Mouse (Mus musculus) cerebellum, adult 2 months (tissue): ENCODE results near the gene Mapk11. TPM values are rescaled to one million over a fixed set of nuclear protein-coding genes. Genes with fewer than 3 reads are reported as not detected.

Experiments
- DNase-seq, 2 experiments: peaks; one replicate each; pipeline ENCODE4 v3.0.0; 2021
- H3K27ac ChIP-seq: fragments of 200-500 bp; 2 replicates; pipeline ENCODE4 v1.5.1; 2012; ENCODE audit warnings: low read length, control low read depth, inconsistent platforms; ENCODE audit not compliant: insufficient read depth
- H3K27me3 ChIP-seq: fragments of 200-500 bp; 2 replicates; pipeline ENCODE4 v1.6.1; 2012; ENCODE audit warnings: inconsistent platforms, mild to moderate bottlenecking, low read length, moderate library complexity; ENCODE audit not compliant: control insufficient read depth, insufficient read depth
- H3K4me1 ChIP-seq: fragments of 200-500 bp; 2 replicates; pipeline ENCODE4 v1.6.1; 2011; ENCODE audit warnings: low read length; ENCODE audit not compliant: control insufficient read depth, insufficient read depth
- H3K4me3 ChIP-seq: fragments of 200-500 bp; replicated peaks from 2 replicates; pipeline ENCODE3; 2011; ENCODE audit warnings: mild to moderate bottlenecking, low read depth, low read length, control low read depth; ENCODE audit not compliant: insufficient read depth
- CTCF ChIP-seq: fragments of 200-500 bp; IDR thresholded peaks from 2 replicates; pipeline ENCODE4 v1.5.1; 2011; ENCODE audit warnings: low read depth, mild to moderate bottlenecking, control low read depth, low read length, moderate library complexity, borderline replicate concordance; ENCODE audit not compliant: insufficient read depth
- POLR2A ChIP-seq: fragments of 200-500 bp; IDR thresholded peaks from 2 replicates; pipeline ENCODE4 v1.6.1; 2011; ENCODE audit warnings: low read length, control low read depth, borderline replicate concordance; ENCODE audit not compliant: insufficient read depth
- WGBS: fragments of 180-500 bp; shearing (Covaris S2); methylation state at CpG from one replicate; pipeline ENCODE4 v1.1.7; 2018; 5-methylcytosine and 5-hydroxymethylcytosine counted together
- polyA plus RNA-seq: library from polyadenylated mRNA; depleted of rRNA; stranded (reverse); fragments of >200 nt; gene quantifications from 2 replicates; pipeline ENCODE4 v1.2.3, GENCODE M21; 2012; rRNA removed

Gene Mapk11
- polyA plus RNA-seq, 1 experiment: 64.1 TPM

DNA sequence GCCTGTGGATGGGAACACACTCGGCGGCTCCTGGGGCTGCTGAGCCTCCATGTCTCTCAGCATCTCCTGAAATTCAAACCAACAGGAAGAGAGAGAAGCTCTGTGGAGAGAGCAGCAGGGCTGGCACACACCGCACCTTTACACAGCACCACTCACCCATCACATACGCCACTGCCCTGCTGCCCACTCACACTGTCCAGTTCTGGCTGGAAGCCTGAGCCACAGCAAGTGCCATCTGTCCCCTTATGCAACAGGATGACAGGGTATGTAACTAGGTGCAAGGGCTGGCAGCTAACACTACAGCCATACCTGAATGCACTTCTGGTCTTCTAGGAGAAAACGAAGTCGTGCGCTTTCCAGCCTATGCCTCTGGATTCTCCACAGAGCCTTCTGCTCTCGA is 45.0 kb downstream of the Mapk11 start:
- H3K4me1 ChIP-seq: peaks cover 76% of the 10 kb centered on the region
- DNase-seq: peak; percentile 96 to 98
- no peak for TF ChIP-seq CTCF
- 0 out of 2 replicates have a peak, but pooled peaks have one; percentile 20 for TF ChIP-seq POLR2A
- WGBS: 7% methylated on average over 8 of the region's 8 CpGs
- peak overlapping the region; percentile 6 for H3K4me3 ChIP-seq
- H3K27me3 ChIP-seq: no peaks in the 10 kb centered on the region
- H3K27ac ChIP-seq: peak overlapping the region; percentile 91

DNA sequence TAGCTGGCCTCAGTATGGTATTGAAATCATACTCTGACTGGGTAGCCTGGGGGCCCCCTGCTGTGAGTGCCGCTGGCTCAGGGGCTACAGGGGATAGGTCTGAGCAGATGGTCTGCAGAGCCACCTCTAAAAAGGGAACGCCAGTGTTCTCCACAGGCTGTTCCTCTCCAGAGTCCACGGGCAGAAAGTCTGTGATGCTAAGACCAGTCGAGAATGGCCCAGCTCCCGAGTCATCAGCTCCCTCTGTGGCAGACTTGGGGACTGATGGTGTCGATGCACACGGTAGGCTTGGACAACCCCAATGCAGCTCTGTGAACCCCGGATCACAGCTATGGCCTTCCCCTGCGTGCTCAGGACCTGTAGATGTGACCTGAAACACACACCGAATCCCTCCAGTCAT is 45.5 kb downstream of the Mapk11 start:
- 10% methylated on average over 10 of the region's 10 CpGs for whole genome bisulfite sequencing
- peak; percentile 43; the same call in 1 of the 2 replicates for TF ChIP-seq CTCF
- TF ChIP-seq POLR2A: no peak
- H3K4me3 ChIP-seq: peak overlapping the region; percentile 6

GRCm38 (mm10) chr15:89102646-89103045 is 46.8 kb downstream of the Mapk11 start:
- no peak for DNase-seq
- Histone ChIP-seq H3K27me3 (no peaks in the 10 kb centered on the region), H3K4me3 (no peak overlapping the region), H3K4me1 (peaks cover 83% of the 10 kb centered on the region), H3K27ac (peak overlapping the region; percentile 91)
- 39% methylated on average over 5 of the region's 5 CpGs for WGBS
- TF ChIP-seq POLR2A (0 out of 2 replicates have a peak, but pooled peaks have one; percentile 20), CTCF (no peak)

More for the DNA sequence above, 45.5 kb downstream of the Mapk11 start:
- peaks cover 76% of the 10 kb centered on the region for H3K4me1 ChIP-seq
- no peaks in the 10 kb centered on the region for H3K27me3 ChIP-seq
- H3K27ac ChIP-seq: peak overlapping the region; percentile 91
- peak in 1 of 2 experiments; percentile 79 for DNase-seq

DNA sequence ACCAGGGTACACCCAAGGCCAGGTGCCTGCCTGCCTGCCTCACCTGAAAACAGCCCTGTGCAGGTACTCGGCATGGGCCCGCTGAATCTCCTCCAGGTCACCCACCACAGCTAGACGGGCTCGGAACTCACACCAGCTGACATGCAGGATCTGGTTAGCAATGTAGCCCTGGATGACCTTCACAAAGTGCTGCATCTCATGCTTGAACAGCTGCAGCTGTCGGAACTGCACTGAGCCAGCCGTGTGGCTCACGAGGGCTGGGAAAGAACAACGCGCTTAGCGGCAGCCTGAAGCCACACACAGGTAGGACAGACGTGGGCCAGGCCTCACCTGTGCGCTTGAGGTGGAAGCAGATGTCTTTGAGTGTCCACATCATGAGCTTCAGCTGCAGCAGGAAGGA is 48.6 kb downstream of the Mapk11 start:
- TF ChIP-seq POLR2A (no peak), CTCF (no peak)
- WGBS: 58% methylated on average over 12 of the region's 12 CpGs
- H3K27me3 ChIP-seq: no peaks in the 10 kb centered on the region
- H3K4me1 ChIP-seq: peaks cover 79% of the 10 kb centered on the region
- H3K27ac ChIP-seq: peak overlapping the region; percentile 91
- no peak overlapping the region for H3K4me3 ChIP-seq
- DNase-seq: no peak

DNA sequence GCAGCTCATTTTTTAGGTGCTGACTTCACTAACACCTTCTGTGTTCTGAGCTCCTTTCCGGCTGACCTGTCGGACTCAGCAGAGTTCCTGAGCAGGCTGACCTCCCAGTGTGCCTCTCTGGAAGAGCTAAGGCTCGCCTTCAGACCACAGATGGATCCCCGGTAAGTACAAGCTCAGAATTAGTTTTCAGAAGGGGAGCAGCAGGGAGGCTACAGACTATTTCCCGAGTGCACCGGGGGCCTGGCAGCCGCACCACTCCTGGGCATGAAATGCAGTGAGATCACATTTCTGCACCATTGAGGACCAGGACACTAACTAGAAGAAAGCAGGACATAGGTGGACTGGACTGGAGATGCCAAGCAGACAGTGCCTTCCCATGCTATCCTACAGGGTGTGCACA is 50.8 kb downstream of the Mapk11 start:
- Histone ChIP-seq H3K27me3 (no peaks in the 10 kb centered on the region), H3K4me3 (no peak overlapping the region), H3K27ac (peak overlapping the region; percentile 12), H3K4me1 (peaks cover 64% of the 10 kb centered on the region)
- WGBS: 8% methylated on average over 7 of the region's 7 CpGs
- no peak for TF ChIP-seq CTCF
- no peak; the same call in 1 of the 2 replicates for TF ChIP-seq POLR2A
- peak; percentile 72 to 88 for DNase-seq

DNA sequence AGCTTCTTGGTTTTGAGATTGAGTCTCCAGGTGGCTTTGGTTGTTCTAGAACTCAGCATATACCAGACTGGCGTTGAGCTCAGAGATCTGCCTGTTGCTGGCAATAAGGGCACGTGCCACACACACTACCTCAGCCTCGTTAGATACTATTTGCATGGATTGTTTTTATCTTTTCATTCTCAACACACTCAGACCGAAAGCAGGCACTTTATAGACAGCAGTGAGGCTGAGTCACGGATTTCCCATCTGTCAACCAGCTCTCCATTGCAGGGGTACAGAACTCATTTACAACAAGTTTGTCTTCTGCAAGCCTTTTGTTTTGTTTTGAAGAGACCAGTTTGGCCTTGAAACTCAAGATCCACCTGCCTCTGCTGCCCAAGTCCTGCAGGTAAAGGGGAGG is 52.0 kb downstream of the Mapk11 start:
- peaks cover 59% of the 10 kb centered on the region for H3K4me1 ChIP-seq
- H3K4me3 ChIP-seq: no peak overlapping the region
- no peak for TF ChIP-seq CTCF
- TF ChIP-seq POLR2A: no peak
- DNase-seq: no peak
- WGBS: 47% methylated on average over 5 of the region's 5 CpGs
- H3K27me3 ChIP-seq: no peaks in the 10 kb centered on the region
- peak overlapping the region; percentile 64 for H3K27ac ChIP-seq

Other genes starting within 250 kb of the Mapk11 start
- 1.4 and 1.6 TPM in 2 replicates for gene Ttll8, start 195.2 kb downstream of the Mapk11 start, polyA plus RNA-seq
- 141 and 145 TPM in 2 replicates for gene Mlc1, start 170.6 kb downstream of the Mapk11 start, polyA plus RNA-seq
- 0.02 TPM in 1 of 2 replicates, not detected in the other for gene Mov10l1, start 166.7 kb downstream of the Mapk11 start, polyA plus RNA-seq
- 134 and 155 TPM in 2 replicates for gene Panx2, start 89.9 kb downstream of the Mapk11 start, polyA plus RNA-seq
- gene Trabd, start 74.5 kb downstream of the Mapk11 start, polyA plus RNA-seq: 52.5 and 56.4 TPM in 2 replicates
- 58.1 and 65.6 TPM in 2 replicates for gene Selenoo, start 60.5 kb downstream of the Mapk11 start, polyA plus RNA-seq
- 77.4 and 82.1 TPM in 2 replicates for gene Tubgcp6, start 26.5 kb downstream of the Mapk11 start, polyA plus RNA-seq
- gene Hdac10, start 20.9 kb downstream of the Mapk11 start, polyA plus RNA-seq: 31.4 and 36.3 TPM in 2 replicates
- 112 and 128 TPM in 2 replicates for gene Mapk12, start 8.9 kb downstream of the Mapk11 start, polyA plus RNA-seq
- gene Plxnb2, start 31.2 kb upstream of the Mapk11 start, polyA plus RNA-seq: 127 and 141 TPM in 2 replicates
- gene Dennd6b, start 46.9 kb upstream of the Mapk11 start, polyA plus RNA-seq: 156 and 165 TPM in 2 replicates
- gene Ppp6r2, start 61.9 kb upstream of the Mapk11 start, polyA plus RNA-seq: 240 and 262 TPM in 2 replicates
- gene Sbf1, start 165.7 kb upstream of the Mapk11 start, polyA plus RNA-seq: 321 and 324 TPM in 2 replicates
- gene Adm2, start 173.1 kb upstream of the Mapk11 start, polyA plus RNA-seq: not detected in 2 replicates
- gene Miox, start 184.8 kb upstream of the Mapk11 start, polyA plus RNA-seq: not detected in 2 replicates
- gene Lmf2, start 206.0 kb upstream of the Mapk11 start, polyA plus RNA-seq: 21.0 and 21.1 TPM in 2 replicates
- 134 and 137 TPM in 2 replicates for gene Ncaph2, start 206.1 kb upstream of the Mapk11 start, polyA plus RNA-seq
- gene Sco2, start 224.2 kb upstream of the Mapk11 start, polyA plus RNA-seq: 59.7 and 60.3 TPM in 2 replicates
- gene Tymp, start 227.4 kb upstream of the Mapk11 start, polyA plus RNA-seq: 5.5 and 5.7 TPM in 2 replicates
- 18.3 and 24.4 TPM in 2 replicates for gene Odf3b, start 229.7 kb upstream of the Mapk11 start, polyA plus RNA-seq
- 2.6 and 2.9 TPM in 2 replicates for gene Klhdc7b, start 235.3 kb upstream of the Mapk11 start, polyA plus RNA-seq